Mouse (Mus musculus) left cerebral cortex, postnatal 25 days (tissue): ENCODE measurements around the gene Gemin2. TPM values are rescaled to one million over a fixed set of nuclear protein-coding genes. Genes with fewer than 3 reads are reported as not detected.
A peak's percentile ranks its signal among the peaks of the same experiment; 100 is the strongest.
"Not testable (repeated sequence)": the region's sequence is repeated elsewhere in the genome, so short reads cannot be mapped to it uniquely, and the experiment has no call there.

Source experiments
- DNase-seq, 2 experiments: peaks; one replicate each; pipeline ENCODE4 v3.0.0; 2022; ENCODE audit warnings: low spot score in 2 of 2, mixed read lengths in 1 of 2
- intact Hi-C: fragments of 180-260 bp; cut with DNase I; formaldehyde crosslinking; loops from one replicate; pipeline ENCODE4 v1.15.1; 2025
- total RNA-seq, 2 experiments: library from RNA; stranded (reverse); gene quantifications; 2 replicates each; pipeline ENCODE4 v1.2.3; 2021

The Gemin2 gene
- 1 to 10 TPM; 8.7 to 8.9 TPM for total RNA-seq

GRCm38 (mm10) chr12:59013234-59013633 lies at the start of gene Gemin2:
Gene Gemin2 (plus strand): TSS chr12:59013393.
- DNase-seq = peak; percentile 89 to 94
- intact Hi-C loops = loop anchor here (2.0 kb wide), 2 partner anchors 54 to 118 kb away; partner anchors contain the start of gene Pnn

GRCm38 (mm10) chr12:58964583-58964982 lies 48.6 kb upstream of the Gemin2 start:
- DNase-seq = peak; percentile 26 to 52

GRCm38 (mm10) chr12:58976966-58977365 lies 36.2 kb upstream of the Gemin2 start:
- no peak for DNase-seq
- intact Hi-C loops = no loop called here

More at GRCm38 (mm10) chr12:58964583-58964982, 48.6 kb upstream of the Gemin2 start:
- intact Hi-C loops = no loop called here

GRCm38 (mm10) chr12:58981178-58981661 lies 32.0 kb upstream of the Gemin2 start:
- intact Hi-C loops, DNase-seq: not testable (repeated sequence)

GRCm38 (mm10) chr12:58985766-58986165 lies 27.4 kb upstream of the Gemin2 start:
- no peak for DNase-seq
- intact Hi-C loops = no loop called here

- DNase-seq = no peak
- intact Hi-C loops = no loop called here
Observed at GRCm38 (mm10) chr12:59010482-59010881, 2.7 kb upstream of the Gemin2 start.

- intact Hi-C loops = no loop called here
- DNase-seq = peak in 1 of 2 experiments; percentile 4
Observed at GRCm38 (mm10) chr12:59011275-59011843, 1.8 kb upstream of the Gemin2 start.

GRCm38 (mm10) chr12:59011844-59012709 lies 1.1 kb upstream of the Gemin2 start, which contains the start of gene Sec23a:
Gene Sec23a (minus strand): TSS chr12:59012017.
- peak; percentile 95 to 99 for DNase-seq
- intact Hi-C loops = loop anchor here (2.0 kb wide), 2 partner anchors 55 to 119 kb away; partner anchors contain the start of gene Pnn

GRCm38 (mm10) chr12:59012710-59013091 lies 492 bp upstream of the Gemin2 start:
- intact Hi-C loops = loop anchor here (2.0 kb wide), 2 partner anchors 54 to 118 kb away; partner anchors contain the start of gene Pnn
- DNase-seq = peak in 1 of 2 experiments; percentile 6

GRCm38 (mm10) chr12:59017970-59018369 lies 4.8 kb downstream of the Gemin2 start:
- intact Hi-C loops = no loop called here

GRCm38 (mm10) chr12:59019891-59020290 lies 6.7 kb downstream of the Gemin2 start:
- intact Hi-C loops = no loop called here
- no peak for DNase-seq

More at GRCm38 (mm10) chr12:59017970-59018369, 4.8 kb downstream of the Gemin2 start:
- no peak for DNase-seq

- intact Hi-C loops = no loop called here
- DNase-seq = no peak
Observed at GRCm38 (mm10) chr12:59021306-59021705, 8.1 kb downstream of the Gemin2 start.

- intact Hi-C loops = no loop called here
- no peak for DNase-seq
Observed at GRCm38 (mm10) chr12:59032101-59032500, 18.9 kb downstream of the Gemin2 start.

- no peak for DNase-seq
- intact Hi-C loops = no loop called here
Observed at GRCm38 (mm10) chr12:59039162-59039970, 26.2 kb downstream of the Gemin2 start.

- intact Hi-C loops = no loop called here
- DNase-seq = no peak
Observed at GRCm38 (mm10) chr12:59039971-59040844, 27.0 kb downstream of the Gemin2 start.

- intact Hi-C loops = no loop called here
- no peak for DNase-seq
Observed at GRCm38 (mm10) chr12:59040851-59041250, 27.7 kb downstream of the Gemin2 start.

GRCm38 (mm10) chr12:59052470-59052869 lies 39.3 kb downstream of the Gemin2 start:
- intact Hi-C loops = no loop called here
- no peak for DNase-seq

GRCm38 (mm10) chr12:59053166-59053565 lies 40.0 kb downstream of the Gemin2 start:
- intact Hi-C loops = no loop called here

GRCm38 (mm10) chr12:59053976-59054375 lies 40.8 kb downstream of the Gemin2 start:
- no peak for DNase-seq
- intact Hi-C loops = no loop called here

More at GRCm38 (mm10) chr12:59053166-59053565, 40.0 kb downstream of the Gemin2 start:
- DNase-seq = no peak
